Mouse (Mus musculus) kidney, embryonic 15.5 days (tissue): ENCODE data around the gene Nfib. TPM values are rescaled to one million over a fixed set of nuclear protein-coding genes. Genes with fewer than 3 reads are reported as not detected.

Source experiments
- ATAC-seq: fragments of 200-750 bp; cut with Nextera tagmentation; replicated peaks from 2 replicates; pipeline ENCODE4 v1.8.0; 2017; ENCODE audit warnings: moderate TSS enrichment; ENCODE audit not compliant: low FRiP score
- H3K27ac ChIP-seq: fragments of 300-500 bp; sonication (generic); 2 replicates; pipeline ENCODE4 v1.5.1; 2015; ENCODE audit warnings: mild to moderate bottlenecking, inconsistent platforms
- H3K27me3 ChIP-seq: fragments of 300-500 bp; sonication (generic); 2 replicates; pipeline ENCODE4 v1.6.1; 2015; ENCODE audit warnings: inconsistent platforms
- H3K36me3 ChIP-seq: fragments of 300-500 bp; sonication (generic); 2 replicates; pipeline ENCODE4 v1.6.1; 2015; ENCODE audit warnings: inconsistent platforms
- H3K4me1 ChIP-seq: fragments of 300-500 bp; sonication (generic); 2 replicates; pipeline ENCODE4 v1.6.1; 2015; ENCODE audit warnings: inconsistent platforms
- H3K4me2 ChIP-seq: fragments of 300-500 bp; sonication (generic); 2 replicates; pipeline ENCODE4 v1.6.1; 2015; ENCODE audit warnings: moderate library complexity, mild to moderate bottlenecking, inconsistent platforms
- H3K4me3 ChIP-seq: fragments of 300-500 bp; sonication (generic); replicated peaks from 2 replicates; pipeline ENCODE4 v1.5.1; 2015; ENCODE audit warnings: mild to moderate bottlenecking, inconsistent platforms
- H3K9ac ChIP-seq: fragments of 300-500 bp; sonication (generic); 2 replicates; pipeline ENCODE4 v1.6.1; 2015; ENCODE audit warnings: mild to moderate bottlenecking, inconsistent platforms
- H3K9me3 ChIP-seq: fragments of 300-500 bp; sonication (generic); replicated peaks from 2 replicates; pipeline ENCODE4 v1.6.1; 2016; ENCODE audit warnings: inconsistent platforms
- WGBS: fragments of 180-500 bp; shearing (Covaris S2); methylation state at CpG from one replicate; pipeline ENCODE4 v1.1.7; 2015; ENCODE audit warnings: mixed read lengths; 5-methylcytosine and 5-hydroxymethylcytosine counted together
- polyA plus RNA-seq: library from polyadenylated mRNA; unstranded; fragments of >200 nt; fragmentation: Nextera tagmentation; extraction: Ambion mirVana; gene quantifications from 2 replicates; pipeline ENCODE4 v1.2.1, GENCODE M21; 2015

The Nfib gene
- polyA plus RNA-seq, 1 experiment from 2014 or later, result 33.8 TPM

GRCm38 (mm10) chr4:82604501-82604900, 101.0 kb downstream of the Nfib start:
- H3K9me3 ChIP-seq, result no peaks in the 10 kb centered on the region
- ATAC-seq, result no peak; the same call in 1 of the 2 replicates
- peaks cover 28% of the 10 kb centered on the region for H3K4me1 ChIP-seq
- H3K4me2 ChIP-seq, result 0 out of 2 replicates have a peak overlapping the region, but pooled peaks have one; percentile 13
- H3K4me3 ChIP-seq, result no peak overlapping the region
- 0 out of 2 replicates have a peak overlapping the region, but pooled peaks have one; percentile 41 for H3K27ac ChIP-seq
- H3K36me3 ChIP-seq, result no peaks in the 10 kb centered on the region
- H3K9ac ChIP-seq, result no peak overlapping the region
- no peaks in the 10 kb centered on the region for H3K27me3 ChIP-seq
- WGBS, result 63% methylated on average over 4 of the region's 4 CpGs

- peaks cover 22% of the 10 kb centered on the region for H3K4me1 ChIP-seq
- WGBS, result 80% methylated on average over 1 of the region's 1 CpGs
- H3K27me3 ChIP-seq, result no peaks in the 10 kb centered on the region
- H3K4me2 ChIP-seq, result no peak overlapping the region
- no peaks in the 10 kb centered on the region for H3K36me3 ChIP-seq
- no peaks in the 10 kb centered on the region for H3K9me3 ChIP-seq
- no peak overlapping the region for H3K27ac ChIP-seq
- H3K4me3 ChIP-seq, result no peak overlapping the region
- no peak for ATAC-seq
- H3K9ac ChIP-seq, result no peak overlapping the region
Measured at GRCm38 (mm10) chr4:82600636-82601035, 104.9 kb downstream of the Nfib start.

- peak; percentile 43; the same call in 1 of the 2 replicates for ATAC-seq
- H3K9me3 ChIP-seq, result no peaks in the 10 kb centered on the region
- peak overlapping the region; percentile 2; the same call in 1 of the 2 replicates for H3K4me2 ChIP-seq
- no peak overlapping the region for H3K4me3 ChIP-seq
- H3K9ac ChIP-seq, result no peak overlapping the region
- H3K4me1 ChIP-seq, result peaks cover 15% of the 10 kb centered on the region; the same call in 1 of the 2 replicates
- no peaks in the 10 kb centered on the region for H3K27me3 ChIP-seq
- no peak overlapping the region for H3K27ac ChIP-seq
- WGBS, result 38% methylated on average over 4 of the region's 4 CpGs
- H3K36me3 ChIP-seq, result no peaks in the 10 kb centered on the region
Measured at GRCm38 (mm10) chr4:82598436-82598835, 107.1 kb downstream of the Nfib start.

- Histone ChIP-seq H3K36me3 (no peaks in the 10 kb centered on the region), H3K9me3 (no peaks in the 10 kb centered on the region), H3K4me3 (no peak overlapping the region), H3K9ac (no peak overlapping the region), H3K27ac (no peak overlapping the region), H3K4me2 (no peak overlapping the region), H3K4me1 (peaks cover 15% of the 10 kb centered on the region; the same call in 1 of the 2 replicates), H3K27me3 (no peaks in the 10 kb centered on the region)
- no peak for ATAC-seq
- 72% methylated on average over 10 of the region's 10 CpGs for WGBS
Measured at GRCm38 (mm10) chr4:82593681-82594666, 111.6 kb downstream of the Nfib start.

GRCm38 (mm10) chr4:82592086-82593030, 113.2 kb downstream of the Nfib start:
- Histone ChIP-seq H3K4me1 (0 out of 2 replicates have a peak, but pooled peaks cover 7% of the 10 kb centered on the region), H3K9me3 (no peaks in the 10 kb centered on the region), H3K4me2 (no peak overlapping the region), H3K36me3 (no peaks in the 10 kb centered on the region), H3K9ac (no peak overlapping the region), H3K27ac (no peak overlapping the region), H3K4me3 (no peak overlapping the region), H3K27me3 (no peaks in the 10 kb centered on the region)
- no peak for ATAC-seq
- WGBS, result 59% methylated on average over 7 of the region's 7 CpGs

GRCm38 (mm10) chr4:82589345-82589890, 116.1 kb downstream of the Nfib start:
- no peaks in the 10 kb centered on the region for H3K9me3 ChIP-seq
- no peak overlapping the region for H3K4me3 ChIP-seq
- no peak overlapping the region for H3K27ac ChIP-seq
- 25% methylated on average over 4 of the region's 4 CpGs for WGBS
- no peaks in the 10 kb centered on the region for H3K27me3 ChIP-seq
- no peak overlapping the region for H3K4me2 ChIP-seq
- ATAC-seq, result no peak
- H3K4me1 ChIP-seq, result 0 out of 2 replicates have a peak, but pooled peaks cover 5% of the 10 kb centered on the region
- no peak overlapping the region for H3K9ac ChIP-seq
- no peaks in the 10 kb centered on the region for H3K36me3 ChIP-seq

GRCm38 (mm10) chr4:82588718-82589117, 116.8 kb downstream of the Nfib start:
- no peaks in the 10 kb centered on the region for H3K9me3 ChIP-seq
- WGBS, result 87% methylated on average over 5 of the region's 5 CpGs
- no peak for ATAC-seq
- no peaks in the 10 kb centered on the region for H3K4me1 ChIP-seq
- H3K9ac ChIP-seq, result no peak overlapping the region
- H3K4me2 ChIP-seq, result no peak overlapping the region
- H3K36me3 ChIP-seq, result no peaks in the 10 kb centered on the region
- no peaks in the 10 kb centered on the region for H3K27me3 ChIP-seq
- H3K4me3 ChIP-seq, result no peak overlapping the region
- no peak overlapping the region for H3K27ac ChIP-seq

GRCm38 (mm10) chr4:82587146-82587870, 118.2 kb downstream of the Nfib start:
- 58% methylated on average over 16 of the region's 16 CpGs for WGBS

GRCm38 (mm10) chr4:82586637-82587036, 118.9 kb downstream of the Nfib start:
- no peak overlapping the region for H3K4me3 ChIP-seq

More at GRCm38 (mm10) chr4:82587146-82587870, 118.2 kb downstream of the Nfib start:
- no peaks in the 10 kb centered on the region for H3K27me3 ChIP-seq
- H3K4me1 ChIP-seq, result no peaks in the 10 kb centered on the region
- no peaks in the 10 kb centered on the region for H3K36me3 ChIP-seq
- no peak overlapping the region for H3K4me3 ChIP-seq
- no peak for ATAC-seq
- no peak overlapping the region for H3K4me2 ChIP-seq
- H3K9me3 ChIP-seq, result no peaks in the 10 kb centered on the region
- H3K9ac ChIP-seq, result no peak overlapping the region
- no peak overlapping the region for H3K27ac ChIP-seq

GRCm38 (mm10) chr4:82585536-82585935, 120.0 kb downstream of the Nfib start:
- Histone ChIP-seq H3K9me3 (no peaks in the 10 kb centered on the region), H3K9ac (no peak overlapping the region), H3K4me3 (no peak overlapping the region), H3K36me3 (no peaks in the 10 kb centered on the region), H3K4me2 (no peak overlapping the region), H3K27ac (no peak overlapping the region), H3K4me1 (no peaks in the 10 kb centered on the region), H3K27me3 (no peaks in the 10 kb centered on the region)
- no peak for ATAC-seq
- 74% methylated on average over 9 of the region's 9 CpGs for WGBS

More at GRCm38 (mm10) chr4:82586637-82587036, 118.9 kb downstream of the Nfib start:
- Histone ChIP-seq H3K36me3 (no peaks in the 10 kb centered on the region), H3K9ac (no peak overlapping the region), H3K27me3 (no peaks in the 10 kb centered on the region), H3K4me1 (no peaks in the 10 kb centered on the region), H3K27ac (no peak overlapping the region), H3K9me3 (no peaks in the 10 kb centered on the region), H3K4me2 (no peak overlapping the region)
- ATAC-seq, result no peak
- WGBS, result 94% methylated on average over 5 of the region's 5 CpGs

GRCm38 (mm10) chr4:82585056-82585455, 120.5 kb downstream of the Nfib start:
- Histone ChIP-seq H3K9me3 (no peaks in the 10 kb centered on the region), H3K4me1 (no peaks in the 10 kb centered on the region), H3K27ac (no peak overlapping the region), H3K4me2 (no peak overlapping the region), H3K9ac (no peak overlapping the region), H3K36me3 (no peaks in the 10 kb centered on the region), H3K27me3 (no peaks in the 10 kb centered on the region), H3K4me3 (no peak overlapping the region)
- no peak for ATAC-seq
- WGBS, result 95% methylated on average over 5 of the region's 5 CpGs
